Mouse (Mus musculus): ENCODE data around the gene Zfp51.
"Not testable (repeated sequence)": the region's sequence is repeated elsewhere in the genome, so short reads cannot be mapped to it uniquely, and the experiment has no call there.

The Zfp51 gene

GRCm38 (mm10) chr17:21450138-21450704, at the start of gene Zfp51:
Gene Zfp51, plus strand, starts transcription at chr17:21450374.
- peak; percentile 92 for DNase-seq (ENCODE audit: low spot score)

- peak; percentile 33 for DNase-seq (ENCODE audit: low spot score)
These were observed 27.2 kb upstream of the Zfp51 start, which contains the start of gene Zfp54 for GRCm38 (mm10) chr17:21422664-21423599. Gene Zfp54, plus strand, starts transcription at chr17:21423227.

- DNase-seq (ENCODE audit: low spot score) = not testable (repeated sequence)
These were observed 11.3 kb upstream of the Zfp51 start for GRCm38 (mm10) chr17:21438806-21439400.

- DNase-seq (ENCODE audit: low spot score) = peak; percentile 57
These were observed 505 bp upstream of the Zfp51 start for GRCm38 (mm10) chr17:21449669-21450068.

- DNase-seq (ENCODE audit: low spot score) = no peak
These were observed 13.4 kb downstream of the Zfp51 start for GRCm38 (mm10) chr17:21463550-21463949.

GRCm38 (mm10) chr17:21472032-21472652, 22.0 kb downstream of the Zfp51 start:
- no peak for DNase-seq (ENCODE audit: low spot score)

- DNase-seq (ENCODE audit: low spot score) = no peak
These were observed 22.6 kb downstream of the Zfp51 start for GRCm38 (mm10) chr17:21472653-21473307.

- DNase-seq (ENCODE audit: low spot score) = no peak
These were observed 23.4 kb downstream of the Zfp51 start for GRCm38 (mm10) chr17:21473362-21474190.

- DNase-seq (ENCODE audit: low spot score) = not testable (repeated sequence)
These were observed 24.6 kb downstream of the Zfp51 start for GRCm38 (mm10) chr17:21474729-21475128.

GRCm38 (mm10) chr17:21475290-21475689, 25.1 kb downstream of the Zfp51 start:
- DNase-seq (ENCODE audit: low spot score) = not testable (repeated sequence)

- not testable (repeated sequence) for DNase-seq (ENCODE audit: low spot score)
These were observed 26.2 kb downstream of the Zfp51 start for GRCm38 (mm10) chr17:21476351-21476750.

- not testable (repeated sequence) for DNase-seq (ENCODE audit: low spot score)
These were observed 28.1 kb downstream of the Zfp51 start for GRCm38 (mm10) chr17:21478103-21478777.

- peak; percentile 74 for DNase-seq (ENCODE audit: low spot score)
These were observed 38.8 kb downstream of the Zfp51 start, which contains the start of gene Zfp53 for GRCm38 (mm10) chr17:21488760-21489499. Gene Zfp53, plus strand, starts transcription at chr17:21488998.

- DNase-seq (ENCODE audit: low spot score) = no peak
These were observed 39.4 kb downstream of the Zfp51 start for GRCm38 (mm10) chr17:21489500-21490001.

GRCm38 (mm10) chr17:21501365-21501764, 51.2 kb downstream of the Zfp51 start:
- DNase-seq (ENCODE audit: low spot score) = no peak

GRCm38 (mm10) chr17:21504524-21504923, 54.4 kb downstream of the Zfp51 start:
- no peak for DNase-seq (ENCODE audit: low spot score)

- no peak for DNase-seq (ENCODE audit: low spot score)
These were observed 56.1 kb downstream of the Zfp51 start for GRCm38 (mm10) chr17:21506258-21506657.

- DNase-seq (ENCODE audit: low spot score) = no peak
These were observed 59.6 kb downstream of the Zfp51 start for GRCm38 (mm10) chr17:21509756-21510155.

All from ovary, postnatal 14 days (tissue).